Mouse (Mus musculus) embryonic facial prominence, embryonic 10.5 days (tissue): ENCODE results near the gene Jade2. TPM values are rescaled to one million over a fixed set of nuclear protein-coding genes. Genes with fewer than 3 reads are reported as not detected.

ENCODE experiments used
- polyA plus RNA-seq: library from polyadenylated mRNA; unstranded; fragments of >200 nt; fragmentation: Nextera tagmentation; extraction: Ambion mirVana; gene quantifications from 2 replicates; pipeline ENCODE4 v1.2.1, GENCODE M21; 2016

The Jade2 gene
- polyA plus RNA-seq, 1 experiment from 2014 or later, result 0.80 TPM

Other genes starting within 250 kb of the Jade2 start
- 260 and 276 TPM in 2 replicates for gene Nhp2, start 237.9 kb downstream of the Jade2 start, polyA plus RNA-seq
- gene Rmnd5b, start 221.8 kb downstream of the Jade2 start, polyA plus RNA-seq, result 32.7 and 38.1 TPM in 2 replicates
- gene N4bp3, start 206.8 kb downstream of the Jade2 start, polyA plus RNA-seq, result 15.8 and 17.4 TPM in 2 replicates
- gene D930048N14Rik, start 206.7 kb downstream of the Jade2 start, polyA plus RNA-seq, result 1.6 and 2.4 TPM in 2 replicates
- 84.2 TPM in 2 replicates for gene 0610009B22Rik, start 168.8 kb downstream of the Jade2 start, polyA plus RNA-seq
- gene Sec24a, start 94.0 kb downstream of the Jade2 start, polyA plus RNA-seq, result 13.5 and 14.3 TPM in 2 replicates
- 94.9 and 105 TPM in 2 replicates for gene Sar1b, start 94.0 kb downstream of the Jade2 start, polyA plus RNA-seq
- gene Cdkn2aipnl, start 110.0 kb upstream of the Jade2 start, polyA plus RNA-seq, result 128 and 133 TPM in 2 replicates
- 220 and 223 TPM in 2 replicates for gene Ube2b, start 143.1 kb upstream of the Jade2 start, polyA plus RNA-seq
- gene Cdkl3, start 146.6 kb upstream of the Jade2 start, polyA plus RNA-seq, result 10.6 and 14.0 TPM in 2 replicates
- 80.3 and 84.7 TPM in 2 replicates for gene Ppp2ca, start 241.0 kb upstream of the Jade2 start, polyA plus RNA-seq